Mouse (Mus musculus) CH12.LX (cell line): Measurements from ENCODE around the gene Cmtm4. TPM values are rescaled to one million over a fixed set of nuclear protein-coding genes. Genes with fewer than 3 reads are reported as not detected.

Experiments
- DNase-seq: peaks from one replicate; pipeline ENCODE4 v3.0.0-alpha.2; 2013; ENCODE audit errors: extremely low read depth
- H3K27ac ChIP-seq: 2 replicates; pipeline ENCODE4 v1.5.1; 2012; ENCODE audit warnings: low read depth, mild to moderate bottlenecking, control low read depth, moderate library complexity; ENCODE audit not compliant: insufficient read depth
- H3K27me3 ChIP-seq: replicated peaks from 2 replicates; pipeline ENCODE3; 2012; ENCODE audit warnings: inconsistent platforms
- H3K36me3 ChIP-seq, 2 experiments: replicated peaks in 1 of 2; 2 replicates each; pipeline versions ENCODE3 to v1.6.1; 2012; ENCODE audit warnings: inconsistent platforms in 1 of 2, low read length in 1 of 2, mild to moderate bottlenecking in 1 of 2, mixed read lengths in 1 of 2, moderate library complexity in 1 of 2; ENCODE audit not compliant: control insufficient read depth in 1 of 2, insufficient read depth in 1 of 2
- H3K4me1 ChIP-seq, 2 experiments: 2 replicates each; pipeline ENCODE4 v1.6.1; 2012; ENCODE audit warnings: inconsistent platforms in 1 of 2, moderate library complexity in 1 of 2; ENCODE audit not compliant: insufficient read depth in 2 of 2, control insufficient read depth in 1 of 2
- H3K4me2 ChIP-seq: 2 replicates; pipeline ENCODE4 v1.6.1; 2012; ENCODE audit warnings: low read depth, mild to moderate bottlenecking, control low read depth; ENCODE audit not compliant: poor library complexity, insufficient read depth, severe bottlenecking
- H3K4me3 ChIP-seq, 3 experiments: fragments of 150-350 bp in 1 of 3; sonication (generic) in 1 of 3; replicated peaks in 1 of 3; 2 replicates each; pipeline versions ENCODE3 to v1.5.1; 2011 to 2012; ENCODE audit warnings: low read depth in 2 of 3, low read length in 2 of 3, mild to moderate bottlenecking in 2 of 3, moderate library complexity in 2 of 3, control low read depth in 1 of 3, improper control_type of control experiment in 1 of 3, inconsistent platforms in 1 of 3, mixed read lengths in 1 of 3; ENCODE audit not compliant: poor library complexity in 1 of 3
- H3K79me2 ChIP-seq: replicated peaks from 2 replicates; pipeline ENCODE4 v1.6.1; 2012; ENCODE audit warnings: mild to moderate bottlenecking, moderate library complexity; ENCODE audit not compliant: control insufficient read depth, poor library complexity, insufficient read depth, severe bottlenecking; ENCODE audit errors: extremely low read depth
- H3K9ac ChIP-seq: 2 replicates; pipeline ENCODE4 v1.6.1; 2012; ENCODE audit warnings: low read depth, mild to moderate bottlenecking, control low read depth, moderate library complexity; ENCODE audit not compliant: insufficient read depth
- H3K9me3 ChIP-seq: replicated peaks from 2 replicates; pipeline ENCODE3; 2012; ENCODE audit warnings: low read length, inconsistent platforms, mixed read lengths
- ELF1 ChIP-seq: IDR thresholded peaks from 2 replicates; pipeline ENCODE4 v1.6.1; 2014; ENCODE audit warnings: low read depth, mild to moderate bottlenecking, inconsistent platforms, low read length, improper control_type of control experiment
- JUN ChIP-seq: IDR thresholded peaks from 2 replicates; pipeline ENCODE4 v1.6.1; 2011; ENCODE audit warnings: low read depth, mild to moderate bottlenecking, low read length, improper control_type of control experiment, moderate library complexity; ENCODE audit not compliant: insufficient read depth
- KAT2A ChIP-seq: IDR thresholded peaks from 2 replicates; pipeline ENCODE4 v1.6.1; 2012; ENCODE audit warnings: low read length, improper control_type of control experiment, inconsistent platforms; ENCODE audit not compliant: insufficient replicate concordance
- NELFE ChIP-seq: IDR thresholded peaks from 2 replicates; pipeline ENCODE4 v1.6.1; 2011; ENCODE audit warnings: low read depth, low read length, improper control_type of control experiment
- PAX5 ChIP-seq: IDR thresholded peaks from 2 replicates; pipeline ENCODE4 v1.6.1; 2012; ENCODE audit warnings: low read length, inconsistent platforms, mixed read lengths
- RAD21 ChIP-seq: IDR thresholded peaks from 2 replicates; pipeline ENCODE4 v1.6.1; 2011; ENCODE audit warnings: low read depth, mild to moderate bottlenecking, low read length, improper control_type of control experiment, moderate library complexity
- TBP ChIP-seq: conservative IDR thresholded peaks from 2 replicates; pipeline ENCODE4 v1.6.1; 2011; ENCODE audit warnings: low read depth, low read length, improper control_type of control experiment
- TCF12 ChIP-seq: IDR thresholded peaks from 2 replicates; pipeline ENCODE4 v1.6.1; 2014; ENCODE audit warnings: low read depth, mild to moderate bottlenecking, inconsistent platforms, low read length, improper control_type of control experiment
- UBTF ChIP-seq: IDR thresholded peaks from 2 replicates; pipeline ENCODE4 v1.6.1; 2012; ENCODE audit warnings: low read depth, mild to moderate bottlenecking, inconsistent platforms, low read length, improper control_type of control experiment, moderate library complexity
- USF1 ChIP-seq: IDR thresholded peaks from 2 replicates; pipeline ENCODE4 v1.6.1; 2014; ENCODE audit warnings: low read depth, mild to moderate bottlenecking, inconsistent platforms, low read length, improper control_type of control experiment
- USF2 ChIP-seq: conservative IDR thresholded peaks from 2 replicates; pipeline ENCODE4 v1.6.1; 2011; ENCODE audit warnings: low read depth, low read length, improper control_type of control experiment
- ZKSCAN1 ChIP-seq: IDR thresholded peaks from 2 replicates; pipeline ENCODE4 v1.6.1; 2012; ENCODE audit warnings: low read depth, inconsistent platforms, low read length, improper control_type of control experiment, borderline replicate concordance
- ZMIZ1 ChIP-seq: IDR thresholded peaks from 2 replicates; pipeline ENCODE4 v1.6.1; 2012; ENCODE audit warnings: low read depth, mild to moderate bottlenecking, inconsistent platforms, low read length, improper control_type of control experiment
- dilution Hi-C: fragments of 300-500 bp; cut with MboI; formaldehyde crosslinking; loops from 2 replicates; pipeline ENCODE4 v1.14.3; 2020; ENCODE audit warnings: low sequenced_read_pairs; ENCODE audit not compliant: extremely low pct_unique_long_range_greater_than_20kb, extremely low pct_ligation_motif_present
- in situ Hi-C: fragments of 300-500 bp; cut with MboI; formaldehyde crosslinking; loops from 3 replicates; pipeline ENCODE4 v1.14.3; 2019; ENCODE audit warnings: low sequenced_read_pairs, low pct_ligation_motif_present, low pct_unique_long_range_greater_than_20kb, mixed read lengths
- polyA plus RNA-seq: library from polyadenylated mRNA; unstranded; fragments of >175 nt; gene quantifications from 2 replicates; pipeline ENCODE4 v1.2.1, GENCODE M21; 2012; ENCODE audit warnings: low read depth; ENCODE audit not compliant: insufficient read length
- total RNA-seq, 2 experiments: library from RNA; depleted of rRNA; stranded (reverse); fragments of 300-350 nt in 1 of 2; fragments of >200 nt in 1 of 2; gene quantifications; 2 replicates each; pipeline ENCODE4 v1.2.3; 2012 to 2014

Cmtm4 gene
- total and polyA plus RNA-seq, 3 experiments = 2.3 to 3.0 (median 2.6) TPM

DNA sequence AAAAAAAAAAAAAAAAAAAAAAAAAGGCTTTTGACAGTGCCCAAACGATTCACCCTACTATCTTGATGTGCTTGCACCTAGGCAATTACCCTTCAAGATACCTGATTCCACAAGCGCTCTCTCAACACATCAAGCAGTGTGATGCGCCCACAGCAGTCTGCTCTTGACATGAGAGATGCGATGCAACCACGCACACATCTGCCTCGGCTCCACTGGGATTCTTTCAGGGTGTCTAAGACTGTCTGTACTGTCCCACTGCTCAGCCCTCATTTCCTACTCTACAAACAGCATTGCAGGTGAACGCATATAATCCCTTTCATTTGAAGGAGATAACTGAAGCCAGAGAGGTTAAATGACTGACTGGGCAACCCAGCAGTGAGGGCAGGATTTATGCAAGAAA lies 46.0 kb upstream of the Cmtm4 start:
- Histone ChIP-seq H3K27me3 (no peaks in the 10 kb centered on the region), H3K27ac (no peak overlapping the region), H3K9ac (peak overlapping the region; percentile 67), H3K4me2 (peak overlapping the region; percentile 68), H3K4me1 (peaks cover 17 to 34% of the 10 kb centered on the region in 2 experiments), H3K36me3 (peaks cover 30 to 43% of the 10 kb centered on the region in 2 experiments), H3K79me2 (peaks cover 10% of the 10 kb centered on the region; the same call in 1 of the 2 replicates), H3K4me3 (peak overlapping the region; percentile 83 to 100 (median 85))
- dilution Hi-C loops = no loop called here
- in situ Hi-C loops = no loop called here
- TF ChIP-seq PAX5 = no peak
- no peak for TF ChIP-seq ZKSCAN1
- no peak for TF ChIP-seq RAD21
- TF ChIP-seq KAT2A = no peak
- no peak for TF ChIP-seq TBP
- no peak for TF ChIP-seq USF2
- no peak for TF ChIP-seq TCF12
- no peak for TF ChIP-seq USF1
- no peak for TF ChIP-seq UBTF
- TF ChIP-seq NELFE = no peak
- TF ChIP-seq, all 38 proteins: peak for 0
- no peak for DNase-seq
- no peaks in the 10 kb centered on the region for H3K9me3 ChIP-seq

DNA sequence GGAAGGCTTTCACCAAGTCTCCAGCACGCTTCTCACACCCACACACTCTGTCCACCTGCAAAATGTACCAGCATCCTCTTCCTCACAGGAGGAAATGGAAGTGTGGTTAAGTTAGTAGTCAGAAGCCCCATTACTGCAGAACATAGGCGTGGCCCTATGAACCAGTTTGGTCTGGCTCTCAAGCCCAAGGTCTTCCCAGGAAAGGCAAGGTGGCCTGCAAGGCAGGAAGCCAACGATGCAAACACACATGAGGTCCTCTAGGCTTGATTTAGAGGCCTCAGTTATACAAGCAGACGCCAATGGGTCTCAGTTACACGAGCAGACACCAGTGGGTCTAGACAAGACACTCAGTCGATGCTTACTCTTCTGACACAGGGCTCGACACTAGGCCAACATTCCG lies 43.9 kb upstream of the Cmtm4 start:
- Histone ChIP-seq H3K9me3 (no peaks in the 10 kb centered on the region), H3K4me1 (peaks cover 6 to 15% of the 10 kb centered on the region in 2 experiments; a peak in 3 of 4 replicates), H3K27ac (no peak overlapping the region), H3K27me3 (no peaks in the 10 kb centered on the region), H3K36me3 (peaks cover 47 to 65% of the 10 kb centered on the region in 2 experiments), H3K4me3 (no peak overlapping the region), H3K9ac (no peak overlapping the region), H3K79me2 (peaks cover 10% of the 10 kb centered on the region; the same call in 1 of the 2 replicates), H3K4me2 (no peak overlapping the region)
- dilution Hi-C loops (no loop called here), in situ Hi-C loops (no loop called here)
- DNase-seq = no peak
- TF ChIP-seq JUN (no peak), TBP (no peak), ZMIZ1 (no peak), UBTF (no peak), ELF1 (no peak)
